Mouse (Mus musculus) spleen, postnatal 10 days (tissue): ENCODE measurements around the gene Lrch1.

Experiments
- DNase-seq, 2 experiments: peaks; one replicate each; pipeline ENCODE4 v3.0.0; 2021 to 2022; ENCODE audit warnings: low spot score in 2 of 2

Lrch1 gene

GRCm38 (mm10) chr14:74893085-74893648 lies 54.5 kb downstream of the Lrch1 start:
- no peak for DNase-seq

- no peak for DNase-seq
These were observed 58.4 kb downstream of the Lrch1 start for GRCm38 (mm10) chr14:74889304-74889703.

GRCm38 (mm10) chr14:74888103-74888502 lies 59.6 kb downstream of the Lrch1 start:
- DNase-seq, result no peak

GRCm38 (mm10) chr14:74886453-74886852 lies 61.2 kb downstream of the Lrch1 start:
- DNase-seq, result no peak

- no peak for DNase-seq
These were observed 62.8 kb downstream of the Lrch1 start for GRCm38 (mm10) chr14:74884920-74885319.

GRCm38 (mm10) chr14:74884024-74884680 lies 63.5 kb downstream of the Lrch1 start:
- DNase-seq, result peak in 1 of 2 experiments; percentile 28

- DNase-seq, result no peak
These were observed 64.5 kb downstream of the Lrch1 start for GRCm38 (mm10) chr14:74883204-74883603.

GRCm38 (mm10) chr14:74882754-74883153 lies 64.9 kb downstream of the Lrch1 start:
- DNase-seq, result no peak

GRCm38 (mm10) chr14:74880868-74881267 lies 66.8 kb downstream of the Lrch1 start:
- no peak for DNase-seq

- no peak for DNase-seq
These were observed 68.2 kb downstream of the Lrch1 start for GRCm38 (mm10) chr14:74879480-74879879.

- DNase-seq, result no peak
These were observed 70.4 kb downstream of the Lrch1 start for GRCm38 (mm10) chr14:74877287-74877686.

GRCm38 (mm10) chr14:74871220-74871619 lies 76.5 kb downstream of the Lrch1 start:
- DNase-seq, result no peak

GRCm38 (mm10) chr14:74868902-74869230 lies 78.8 kb downstream of the Lrch1 start:
- no peak for DNase-seq

- DNase-seq, result no peak
These were observed 79.3 kb downstream of the Lrch1 start for GRCm38 (mm10) chr14:74868188-74868901.

GRCm38 (mm10) chr14:74867076-74868042 lies 80.3 kb downstream of the Lrch1 start:
- no peak for DNase-seq

GRCm38 (mm10) chr14:74865738-74866137 lies 81.9 kb downstream of the Lrch1 start:
- DNase-seq, result no peak

GRCm38 (mm10) chr14:74864805-74865483 lies 82.7 kb downstream of the Lrch1 start:
- no peak for DNase-seq

- DNase-seq, result no peak
These were observed 86.2 kb downstream of the Lrch1 start for GRCm38 (mm10) chr14:74861456-74861855.

- DNase-seq, result no peak
These were observed 88.5 kb downstream of the Lrch1 start for GRCm38 (mm10) chr14:74859154-74859553.

GRCm38 (mm10) chr14:74855429-74855828 lies 92.2 kb downstream of the Lrch1 start:
- DNase-seq, result no peak

GRCm38 (mm10) chr14:74853759-74854100 lies 93.9 kb downstream of the Lrch1 start:
- DNase-seq, result no peak
